Mouse (Mus musculus): ENCODE data around the gene Rasl10a.

- TF ChIP-seq CTCF (IDR thresholded peaks at IDR 0.05; ENCODE audit: borderline replicate concordance, insufficient read depth, low read length) = no peak
- TF ChIP-seq POLR2A (IDR thresholded peaks at IDR 0.05; ENCODE audit: low read depth, low read length) = no peak
These were observed 46.4 kb upstream of the Rasl10a start for GRCm38 (mm10) chr11:5011480-5011879.

Measured in embryonic fibroblast, embryonic 13.5 days (primary cell).